Mouse (Mus musculus): ENCODE data around the gene Zfp941.
A peak's percentile ranks its signal among the peaks of the same experiment; 100 is the strongest.

Zfp941 gene

DNA sequence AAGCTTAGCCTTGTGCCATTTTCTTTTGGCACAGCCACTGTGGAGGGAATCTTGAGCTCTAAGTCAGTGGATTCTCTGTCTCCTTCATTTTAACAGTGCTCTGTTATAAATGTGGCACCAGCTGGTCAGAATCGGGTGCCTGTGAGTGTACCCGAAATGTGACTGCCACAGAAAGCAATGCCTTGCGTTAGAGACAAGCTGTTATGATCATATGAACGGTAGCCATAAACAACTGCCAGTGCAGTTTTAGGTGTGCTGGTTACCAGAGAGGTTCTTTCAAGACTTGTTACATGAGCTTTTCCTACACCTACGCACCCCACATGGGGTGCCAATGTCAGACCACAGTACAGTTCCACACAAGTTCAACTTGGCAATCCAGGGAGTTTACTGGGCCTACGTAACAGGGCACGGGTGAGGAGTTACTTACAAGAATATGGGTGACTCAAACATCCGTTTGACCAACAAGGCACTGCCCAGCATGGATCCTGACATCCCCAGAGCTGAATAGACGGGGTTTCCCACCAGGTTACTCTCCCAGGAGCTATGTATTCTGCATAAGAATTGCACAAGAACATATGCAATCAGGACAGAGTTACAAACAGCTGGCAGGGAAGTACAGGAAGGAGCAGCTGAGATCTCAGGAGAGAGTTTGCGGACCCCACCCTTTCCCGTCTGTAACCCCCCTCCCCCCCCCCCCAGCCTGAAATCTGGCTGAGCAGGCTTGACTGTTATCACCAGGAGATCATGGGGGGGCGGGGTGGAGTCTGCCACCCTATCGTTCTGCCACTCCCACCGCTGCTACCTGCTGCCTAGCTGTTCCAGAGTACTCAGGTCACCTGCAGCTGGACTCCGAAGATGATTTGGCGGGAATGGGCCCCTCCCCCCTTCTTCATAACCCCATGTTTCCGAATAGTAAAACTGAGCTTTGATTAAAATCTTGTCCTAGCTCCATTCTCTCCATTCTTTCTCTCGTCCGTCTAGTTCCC is 19.1 kb upstream of the Zfp941 start:
- DNase-seq (ENCODE audit: low spot score) = no peak

DNA sequence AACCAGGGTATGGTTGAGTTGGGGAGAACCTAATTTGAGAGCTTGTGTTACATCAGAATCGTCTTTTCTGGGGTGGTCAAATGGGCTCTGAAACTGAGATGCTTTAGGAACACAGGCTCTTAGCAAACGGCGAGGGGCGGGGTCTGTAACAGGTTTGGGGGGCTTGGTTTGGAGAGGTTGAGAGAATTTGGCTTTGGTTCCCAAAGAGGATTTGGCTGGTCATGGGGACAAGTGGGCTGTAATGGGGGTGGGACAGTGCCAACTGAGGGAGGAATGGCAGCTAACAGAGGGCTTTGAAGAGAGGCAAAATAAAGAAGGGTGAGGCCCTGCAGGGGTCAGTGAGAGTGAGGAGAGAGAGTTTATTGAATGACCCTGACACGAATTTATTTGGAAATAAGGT is 17.6 kb upstream of the Zfp941 start:
- no peak for DNase-seq (ENCODE audit: low spot score)

DNA sequence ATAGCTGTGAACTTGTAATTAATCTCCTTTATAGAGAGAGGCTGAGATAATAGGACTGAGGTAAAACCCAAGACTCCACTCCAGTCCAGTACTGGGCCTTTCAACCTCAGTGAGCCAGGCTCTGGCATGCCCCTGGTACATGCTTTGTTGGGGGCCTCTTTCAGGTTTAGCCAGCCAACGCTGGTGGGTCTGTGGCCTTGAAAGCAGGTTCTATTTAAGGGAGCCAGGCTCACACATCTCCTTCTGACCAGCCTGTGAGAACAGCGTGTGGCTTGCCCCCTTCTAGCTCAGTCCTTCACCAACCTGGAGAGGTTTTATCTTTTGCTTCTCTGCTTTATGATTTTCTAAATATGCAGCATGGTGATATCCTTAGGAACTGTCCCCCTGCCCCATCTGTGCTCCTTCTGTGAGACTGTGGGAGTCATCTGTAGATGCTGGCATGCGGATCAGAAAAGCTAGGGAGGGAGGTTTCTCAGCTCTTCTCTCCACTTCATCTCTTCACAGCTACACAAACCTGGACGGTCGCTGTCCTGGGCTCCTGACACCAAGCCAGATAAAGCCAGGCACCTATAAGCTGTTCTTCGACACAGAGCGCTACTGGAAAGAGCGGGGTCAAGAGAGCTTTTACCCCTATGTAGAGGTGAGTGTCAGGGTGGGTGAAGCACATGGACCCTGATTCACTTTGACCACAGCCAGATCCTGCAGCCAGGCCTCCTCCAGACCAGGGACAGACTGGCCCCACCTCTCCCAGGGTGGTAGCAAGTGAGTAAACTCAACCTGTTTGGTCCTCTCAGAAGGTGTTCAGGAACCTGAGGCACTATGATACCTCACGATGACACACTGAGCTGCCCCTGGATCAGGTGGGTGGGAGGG is 14.5 kb upstream of the Zfp941 start:
- no peak for DNase-seq (ENCODE audit: low spot score)

DNA sequence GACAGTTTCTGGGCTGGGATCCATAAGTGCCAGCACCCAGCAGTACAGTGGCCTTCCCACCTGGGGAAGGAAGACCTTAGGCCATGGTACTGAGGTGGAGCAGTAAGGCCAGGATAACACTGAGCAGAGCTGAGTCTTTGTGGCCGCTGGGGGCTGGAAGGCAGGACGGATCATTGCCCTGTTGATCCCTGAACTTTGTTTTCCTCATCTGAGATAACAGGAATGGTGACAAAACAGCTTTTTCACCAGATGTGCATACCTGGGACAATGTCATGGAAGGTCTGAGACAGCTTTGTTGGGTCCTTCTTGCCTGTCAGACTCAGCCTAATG is 13.7 kb upstream of the Zfp941 start:
- DNase-seq (ENCODE audit: low spot score) = no peak

DNA sequence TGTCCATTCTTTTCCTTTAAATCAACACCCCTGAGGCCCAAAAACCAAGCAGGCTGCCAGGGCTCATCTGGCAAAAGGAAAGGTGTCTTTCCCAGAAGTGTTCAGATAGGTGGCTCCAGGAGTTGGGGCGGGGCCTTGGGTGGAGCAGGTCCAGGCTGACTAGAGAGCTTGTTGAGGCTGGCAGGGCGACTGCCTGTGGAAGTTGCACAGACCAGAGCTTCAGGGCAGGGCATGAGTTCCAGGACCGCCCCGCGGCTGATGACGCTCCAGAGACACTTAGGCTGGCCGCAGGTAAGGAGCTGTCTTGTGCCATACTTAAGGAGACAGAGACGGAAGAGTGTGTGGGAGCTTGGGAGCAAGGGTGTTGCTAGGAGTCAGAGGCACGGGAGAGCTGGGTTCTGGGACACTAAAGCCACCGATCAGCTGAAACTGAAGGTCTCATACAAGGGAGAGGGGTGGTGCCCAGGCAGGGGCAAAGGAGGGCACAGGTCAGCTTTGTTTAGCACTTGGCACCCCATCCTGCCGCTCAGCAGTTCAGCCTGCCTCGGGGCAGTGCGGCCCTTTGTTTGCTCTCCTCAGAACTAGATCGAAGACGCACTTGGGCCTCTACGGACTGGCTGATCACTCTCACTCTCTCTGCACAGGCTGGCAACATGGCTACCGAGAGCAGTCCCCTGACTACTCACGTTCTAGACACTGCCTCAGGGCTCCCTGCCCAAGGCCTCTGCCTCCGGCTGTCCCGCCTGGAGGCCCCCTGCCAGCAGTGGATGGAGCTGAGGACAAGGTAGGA is 13.2 kb upstream of the Zfp941 start, which contains the start of gene Urah:
Gene Urah (plus strand): TSS at position 51 of the 790 bp plus-strand sequence.
- DNase-seq (ENCODE audit: low spot score) = no peak

DNA sequence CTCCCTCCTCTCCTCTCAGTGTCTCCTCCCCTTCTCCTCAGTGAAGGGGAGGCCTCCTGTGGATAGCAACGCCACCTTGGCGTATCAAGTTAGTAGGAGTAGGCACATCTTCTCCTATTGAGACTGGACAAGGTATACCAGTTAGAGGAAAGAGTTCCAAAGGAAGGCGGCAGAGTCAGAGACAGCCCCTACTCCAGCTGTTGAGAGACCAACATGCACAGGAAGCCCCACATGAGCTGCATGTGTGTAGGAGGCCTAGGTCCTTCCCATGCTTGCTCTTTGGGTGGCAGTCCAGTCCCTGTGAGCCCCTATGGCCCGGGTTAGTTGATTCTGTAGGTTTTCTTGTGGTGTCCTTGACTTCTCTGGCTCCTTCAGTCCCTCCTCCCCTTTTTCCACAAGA is 11.4 kb upstream of the Zfp941 start:
- DNase-seq (ENCODE audit: low spot score) = no peak

DNA sequence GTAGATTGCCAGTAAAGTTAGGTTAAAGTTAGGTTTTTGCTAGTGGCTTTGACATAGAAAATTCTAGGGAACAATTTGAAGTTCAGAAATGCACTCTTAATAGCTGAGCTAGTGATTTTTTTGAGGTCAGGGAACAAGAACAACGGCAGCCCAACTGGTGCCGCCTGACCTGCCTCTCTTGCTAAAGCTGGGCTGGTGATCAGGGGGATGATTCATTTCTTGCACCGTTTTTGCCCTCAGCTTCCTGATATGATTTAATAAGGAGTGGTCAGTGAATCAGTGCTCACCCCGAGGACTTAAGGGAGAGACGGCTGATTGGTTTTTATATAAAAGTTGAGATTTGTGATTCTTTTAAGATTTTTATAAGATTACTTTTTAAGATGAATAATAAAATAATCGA is 9.5 kb upstream of the Zfp941 start:
- DNase-seq (ENCODE audit: low spot score) = no peak

DNA sequence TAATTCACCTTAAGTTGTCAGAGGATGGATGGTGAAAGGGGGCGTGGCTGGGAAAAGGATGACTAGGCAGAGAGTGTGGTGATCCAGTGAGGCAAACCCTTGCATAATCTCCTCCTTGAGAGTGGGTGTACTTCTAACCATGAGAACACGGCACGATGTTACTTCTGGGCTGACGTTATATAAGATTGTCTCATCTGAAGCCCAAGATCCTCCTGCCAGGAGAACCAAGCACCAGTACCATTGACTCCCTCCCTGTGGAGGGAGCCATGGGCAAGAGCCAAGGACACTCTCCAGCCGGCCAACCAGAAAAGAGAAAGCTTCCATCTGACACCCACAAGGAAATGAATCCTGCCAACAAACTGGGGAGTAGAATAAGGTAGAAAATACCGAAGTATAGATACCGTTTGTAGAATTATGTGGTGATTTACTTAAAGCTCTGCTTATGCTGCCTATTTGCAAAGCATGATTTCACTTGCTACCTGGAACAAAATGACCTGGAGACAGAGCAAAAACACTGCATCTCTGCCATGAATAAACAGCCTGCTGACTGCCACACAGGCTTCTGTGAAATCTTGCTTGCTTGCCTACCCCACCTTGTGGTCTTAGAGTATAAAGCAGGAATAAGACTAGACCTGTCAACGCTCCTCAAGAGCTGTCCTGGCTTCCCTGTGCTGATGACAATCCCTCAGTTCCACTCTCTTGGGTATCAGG is 6.3 kb upstream of the Zfp941 start:
- DNase-seq (ENCODE audit: low spot score) = peak; percentile 39

DNA sequence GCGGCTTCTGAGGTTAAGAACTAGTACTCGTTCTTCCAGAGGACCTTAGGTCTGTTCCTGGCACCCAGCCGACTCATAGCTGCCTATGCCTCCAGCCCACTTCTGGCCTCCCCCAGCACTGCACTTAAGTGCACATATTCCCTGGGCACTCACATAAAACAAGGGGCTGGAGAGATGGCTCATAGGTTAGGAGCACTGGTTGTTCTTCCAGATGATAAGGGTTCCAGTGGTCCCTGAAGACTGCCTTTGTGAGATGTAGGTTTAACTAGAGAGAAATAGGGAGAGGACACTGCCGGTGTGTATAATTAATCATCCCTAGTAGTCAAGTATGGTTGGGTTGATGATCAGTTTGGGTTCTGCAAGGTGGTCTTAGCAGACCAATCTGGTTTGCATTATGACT is 753 bp upstream of the Zfp941 start:
- DNase-seq (ENCODE audit: low spot score) = no peak

DNA sequence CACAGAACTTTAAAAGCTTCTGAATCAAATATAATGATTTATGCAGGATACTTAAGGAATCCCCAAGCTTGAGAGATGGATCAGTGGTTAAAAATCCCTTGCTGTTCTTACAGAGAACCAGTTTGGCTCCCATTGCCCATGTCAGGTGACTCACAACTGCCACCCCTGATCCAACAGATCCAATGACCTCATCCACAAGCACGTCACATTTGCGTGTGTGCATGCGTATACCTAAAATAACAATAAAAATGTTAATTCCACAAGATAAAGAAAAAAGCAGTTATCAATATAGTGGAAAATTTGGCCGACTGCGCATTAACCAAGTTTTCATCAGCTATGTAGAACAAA is 699 bp downstream of the Zfp941 start:
- no peak for DNase-seq (ENCODE audit: low spot score)

DNA sequence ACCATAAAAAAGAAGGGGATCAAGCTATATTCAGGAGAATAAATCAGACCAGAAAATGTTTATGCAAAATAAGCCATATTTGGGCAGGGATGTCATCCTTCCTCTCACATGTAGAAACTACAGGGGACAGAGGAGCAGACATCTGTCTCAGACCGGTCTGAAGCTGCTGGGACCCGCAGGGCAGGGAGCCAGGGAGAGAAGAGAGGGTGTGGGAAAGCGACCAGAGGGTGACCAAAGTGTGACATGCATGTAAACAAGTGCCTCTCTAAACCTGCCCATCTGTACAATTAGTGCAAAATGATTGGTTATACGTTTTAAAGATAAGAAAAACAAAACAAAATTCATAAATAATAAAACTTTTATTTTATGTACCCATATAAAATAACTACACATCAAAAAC is 1.8 kb downstream of the Zfp941 start:
- DNase-seq (ENCODE audit: low spot score) = no peak

DNA sequence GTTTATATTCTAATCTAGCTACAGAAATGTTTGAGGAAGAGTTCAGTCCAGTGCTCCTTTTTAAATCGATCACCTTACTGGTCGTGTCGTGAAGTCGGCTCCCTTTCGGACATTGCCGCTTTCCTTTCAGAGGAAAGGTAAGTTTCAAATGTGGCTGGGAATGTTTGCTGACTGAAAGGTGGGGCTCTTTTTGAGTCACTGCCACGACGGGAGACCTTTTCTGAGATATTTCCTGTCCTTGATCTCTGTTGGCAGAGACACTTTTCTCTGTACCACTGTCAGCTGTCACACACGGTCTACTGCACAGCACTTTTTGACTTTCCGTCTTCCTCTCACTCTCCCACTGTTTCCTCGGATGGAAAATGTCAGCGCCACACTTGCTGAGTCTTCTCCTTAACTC is 9.1 kb downstream of the Zfp941 start:
- no peak for DNase-seq (ENCODE audit: low spot score)

DNA sequence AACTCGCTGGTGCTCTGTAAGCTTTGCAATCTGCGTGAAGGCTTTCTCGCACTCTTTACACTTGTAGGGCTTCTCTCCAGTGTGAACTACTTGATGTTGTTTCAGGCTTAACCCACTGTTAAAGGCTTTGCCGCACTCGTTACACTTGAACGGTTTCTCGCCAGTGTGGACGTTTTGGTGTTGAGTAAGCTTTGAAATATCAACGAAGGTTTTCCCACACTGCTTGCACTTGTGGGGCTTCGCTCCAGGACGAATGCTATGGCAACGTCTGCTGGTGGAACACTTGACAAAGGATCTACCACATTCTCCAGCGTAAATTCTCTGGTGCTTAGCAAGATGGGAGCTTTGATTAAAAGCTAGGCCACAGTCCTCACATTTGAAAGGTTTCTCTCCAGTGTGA is 10.3 kb downstream of the Zfp941 start:
- no peak for DNase-seq (ENCODE audit: low spot score)

DNA sequence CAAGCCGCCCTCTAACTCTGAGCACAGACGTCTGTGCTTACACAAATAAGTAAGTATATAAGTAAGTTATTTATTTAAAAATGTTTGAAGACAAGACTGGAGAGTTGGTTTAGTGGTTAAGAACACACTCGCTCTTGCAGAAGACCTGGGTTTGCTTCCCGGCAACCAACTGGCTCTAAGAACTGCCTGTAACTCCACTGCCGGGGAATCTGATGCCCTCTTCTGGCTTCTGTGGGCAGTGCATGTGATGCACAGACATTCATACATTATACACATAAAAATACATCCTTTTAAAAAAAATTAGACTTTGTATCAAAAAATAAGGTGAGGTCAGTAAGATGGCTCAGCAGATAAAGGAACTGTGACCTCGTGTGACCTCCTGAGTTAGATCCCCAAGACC is 11.5 kb downstream of the Zfp941 start:
- no peak for DNase-seq (ENCODE audit: low spot score)

DNA sequence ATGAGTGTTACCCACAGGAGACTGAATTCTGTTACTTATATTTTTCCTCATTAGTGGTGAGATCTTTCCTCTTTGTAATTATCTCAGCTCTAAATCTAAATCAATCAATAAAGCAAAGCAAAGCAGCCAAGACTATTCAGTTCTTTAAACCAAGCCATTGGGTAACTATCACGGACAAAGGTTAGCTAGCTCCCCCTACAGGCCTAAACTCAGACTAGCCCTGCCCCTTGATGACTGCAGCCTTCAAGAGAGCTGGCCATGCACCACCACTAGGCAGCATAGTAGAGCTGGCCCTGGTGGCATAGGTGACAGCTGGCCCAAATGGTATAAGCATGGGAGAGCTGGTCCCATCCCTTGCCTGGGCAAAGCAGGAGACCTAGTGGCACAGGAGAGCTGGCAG is 16.3 kb downstream of the Zfp941 start:
- peak; percentile 71 for DNase-seq (ENCODE audit: low spot score)

DNA sequence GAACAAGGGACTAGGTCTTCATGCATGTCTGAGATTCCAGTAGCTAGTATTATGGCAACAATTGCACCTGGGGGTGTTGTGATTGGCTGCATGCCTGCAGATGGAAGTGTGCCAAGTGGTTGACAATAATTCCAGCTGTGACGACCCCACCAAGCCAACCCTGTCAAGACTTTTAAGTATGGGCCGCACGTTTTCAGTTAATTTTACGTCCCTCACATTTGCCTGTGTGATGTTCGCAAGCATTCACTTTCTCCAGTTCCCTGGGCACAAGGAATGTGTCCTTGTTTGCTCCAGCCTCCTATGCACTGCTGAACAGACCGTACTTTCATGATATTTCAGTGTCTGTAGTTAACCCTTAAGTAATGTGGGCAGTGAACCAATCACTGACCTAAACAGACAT is 19.3 kb downstream of the Zfp941 start:
- no peak for DNase-seq (ENCODE audit: low spot score)

DNA sequence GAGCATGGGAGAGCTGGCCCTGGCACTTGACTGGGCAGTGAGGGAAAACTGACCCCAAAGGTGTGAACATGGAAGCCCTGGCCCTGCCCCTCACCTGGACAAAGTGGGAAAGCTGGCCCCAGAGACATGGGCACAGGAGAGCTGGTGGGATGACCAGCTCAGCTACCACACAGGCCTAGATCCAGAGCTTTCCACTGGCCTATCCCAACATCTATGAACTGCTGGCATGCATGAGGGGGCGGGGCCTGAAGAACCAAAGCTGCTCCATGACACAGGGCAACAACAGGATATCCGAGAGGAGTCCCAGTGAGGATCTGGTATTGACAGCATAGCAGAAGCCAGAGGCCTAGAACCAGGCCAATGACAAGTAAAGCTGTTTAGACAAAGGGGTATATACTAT is 23.8 kb downstream of the Zfp941 start:
- no peak for DNase-seq (ENCODE audit: low spot score)

DNA sequence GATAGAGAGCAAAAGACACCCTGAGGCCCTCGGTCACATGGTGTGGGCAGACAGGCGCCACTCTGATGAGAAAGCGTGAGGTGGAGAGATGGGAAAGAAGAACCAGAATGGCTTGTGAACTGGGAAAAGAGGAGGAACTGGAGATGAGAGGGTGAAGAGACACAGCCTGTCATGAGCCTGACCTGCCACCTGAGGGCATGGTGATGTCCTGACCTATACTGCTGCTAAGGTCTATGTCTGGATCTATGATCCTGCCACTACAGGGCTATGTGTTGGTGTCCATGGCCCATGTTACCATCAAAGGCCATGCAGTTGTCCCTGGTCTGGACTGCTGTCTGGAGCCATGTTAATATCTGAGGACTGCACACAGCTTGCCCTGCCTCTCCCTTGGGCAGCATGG is 24.4 kb downstream of the Zfp941 start:
- DNase-seq (ENCODE audit: low spot score) = no peak

DNA sequence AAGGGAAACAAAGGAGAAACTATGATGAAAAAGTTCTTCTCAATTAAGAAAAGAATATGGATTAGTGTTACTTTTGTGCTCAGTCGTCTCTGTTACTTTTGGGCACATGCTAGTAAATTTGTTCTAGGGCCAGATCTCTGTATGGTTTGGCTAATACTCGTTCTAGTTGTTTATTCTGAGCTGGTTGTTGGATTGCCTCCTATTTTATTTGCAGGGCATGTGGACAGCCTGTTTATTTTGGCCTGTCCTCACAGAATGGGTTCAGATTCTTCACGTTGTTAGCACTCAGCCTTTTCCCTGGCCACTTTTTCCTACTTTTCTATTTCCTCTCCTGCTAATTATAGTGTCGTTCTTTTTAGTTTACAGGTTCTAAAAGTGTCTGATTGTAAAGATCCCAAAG is 28.4 kb downstream of the Zfp941 start:
- peak; percentile 68 for DNase-seq (ENCODE audit: low spot score)

DNA sequence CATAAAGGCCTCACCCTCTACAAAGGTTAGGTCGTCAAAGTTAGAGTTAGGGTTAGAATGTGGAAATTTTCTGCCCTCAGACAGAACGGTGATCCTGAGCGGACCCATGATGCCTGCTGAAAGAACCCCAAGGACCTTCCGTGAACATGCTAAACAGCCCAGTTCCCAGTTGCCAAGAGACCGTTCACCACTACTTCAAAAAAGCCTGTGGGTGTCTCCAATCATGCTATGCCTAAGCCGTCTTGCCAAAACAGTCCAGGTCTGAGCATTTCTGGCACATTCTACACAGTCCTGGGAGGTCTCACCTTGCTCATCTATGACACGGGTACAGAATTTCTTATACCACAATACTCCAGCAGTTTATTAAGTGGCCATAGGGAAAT is 33.9 kb downstream of the Zfp941 start:
- no peak for DNase-seq (ENCODE audit: low spot score)

DNA sequence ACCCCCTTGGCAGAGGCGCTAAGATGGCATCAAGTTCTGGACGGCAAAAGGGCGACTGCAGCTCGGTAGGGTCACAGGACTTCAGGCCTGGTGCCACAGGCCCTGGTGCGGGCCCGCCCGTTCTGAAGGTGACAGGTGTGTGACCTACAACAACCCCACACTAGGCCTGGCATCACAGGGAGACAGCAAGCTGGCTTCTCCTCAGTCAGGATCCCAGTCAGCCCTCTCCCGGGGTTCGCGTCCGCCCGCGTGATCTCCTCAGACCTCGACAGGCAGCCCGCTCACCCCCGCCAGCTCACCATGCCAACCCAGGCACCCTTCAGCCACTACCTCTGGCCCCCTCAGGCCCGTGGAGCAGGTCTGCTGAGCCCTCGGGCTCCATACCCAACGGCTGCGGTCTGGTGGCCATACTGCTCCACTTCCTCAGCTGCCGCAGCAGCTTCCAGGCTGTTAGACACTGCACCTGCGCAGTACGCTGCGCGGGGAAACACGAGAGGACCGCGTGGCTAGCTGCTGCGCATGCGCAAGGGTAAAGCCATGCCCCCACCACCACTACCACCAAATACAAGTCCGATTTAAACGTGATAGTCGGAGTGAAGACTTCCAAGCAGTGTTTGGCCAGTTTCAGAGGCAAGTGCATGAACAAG is 34.4 kb downstream of the Zfp941 start, which contains the start of gene Syce1:
Gene Syce1 (minus strand): TSS at position 447 of the 647 bp plus-strand sequence.
- DNase-seq (ENCODE audit: low spot score) = no peak

Data from adipocyte (in vitro differentiated cells).